Mouse (Mus musculus): ENCODE results near the gene Tet3.

Tet3 gene

DNA sequence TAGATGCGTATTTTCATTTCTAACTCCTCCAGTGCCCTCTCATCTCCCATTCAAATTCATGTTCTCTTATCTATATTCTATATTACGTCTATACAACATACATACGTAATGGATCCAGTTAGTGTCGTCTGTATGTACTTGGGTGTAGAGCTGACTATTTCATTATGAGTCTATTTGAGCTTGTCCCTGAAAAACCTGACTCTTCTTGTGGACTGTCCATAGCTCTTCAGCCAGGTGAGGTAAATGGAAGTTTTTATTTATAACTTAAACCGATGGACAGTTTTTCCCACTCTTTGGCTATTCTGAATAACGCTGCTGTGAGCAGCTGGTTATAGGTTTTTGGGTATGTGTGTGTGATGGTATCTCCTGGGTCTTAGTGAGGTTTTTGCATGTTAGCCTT, 132.1 kb downstream of the Tet3 start:
- no peak for DNase-seq (ENCODE audit: low read depth, low spot score)

DNA sequence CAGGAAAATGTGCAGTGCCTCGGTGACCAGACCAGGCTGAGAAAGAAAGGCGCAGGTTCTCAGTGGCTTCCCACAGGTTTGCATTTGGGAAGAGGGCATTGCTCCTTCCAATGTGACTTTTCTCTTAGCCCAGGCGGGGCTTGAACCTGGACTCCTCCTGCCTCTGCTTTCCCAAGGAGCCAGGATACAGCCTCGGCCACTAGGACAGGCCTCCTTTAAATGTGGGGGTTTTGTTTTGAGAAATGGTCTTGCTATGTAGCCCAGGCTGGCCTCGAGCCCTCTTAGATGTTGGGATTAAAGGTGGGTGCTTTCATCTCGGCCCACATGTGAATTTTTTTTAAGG, 132.5 kb downstream of the Tet3 start:
- DNase-seq (ENCODE audit: low read depth, low spot score) = peak; percentile 81

DNA sequence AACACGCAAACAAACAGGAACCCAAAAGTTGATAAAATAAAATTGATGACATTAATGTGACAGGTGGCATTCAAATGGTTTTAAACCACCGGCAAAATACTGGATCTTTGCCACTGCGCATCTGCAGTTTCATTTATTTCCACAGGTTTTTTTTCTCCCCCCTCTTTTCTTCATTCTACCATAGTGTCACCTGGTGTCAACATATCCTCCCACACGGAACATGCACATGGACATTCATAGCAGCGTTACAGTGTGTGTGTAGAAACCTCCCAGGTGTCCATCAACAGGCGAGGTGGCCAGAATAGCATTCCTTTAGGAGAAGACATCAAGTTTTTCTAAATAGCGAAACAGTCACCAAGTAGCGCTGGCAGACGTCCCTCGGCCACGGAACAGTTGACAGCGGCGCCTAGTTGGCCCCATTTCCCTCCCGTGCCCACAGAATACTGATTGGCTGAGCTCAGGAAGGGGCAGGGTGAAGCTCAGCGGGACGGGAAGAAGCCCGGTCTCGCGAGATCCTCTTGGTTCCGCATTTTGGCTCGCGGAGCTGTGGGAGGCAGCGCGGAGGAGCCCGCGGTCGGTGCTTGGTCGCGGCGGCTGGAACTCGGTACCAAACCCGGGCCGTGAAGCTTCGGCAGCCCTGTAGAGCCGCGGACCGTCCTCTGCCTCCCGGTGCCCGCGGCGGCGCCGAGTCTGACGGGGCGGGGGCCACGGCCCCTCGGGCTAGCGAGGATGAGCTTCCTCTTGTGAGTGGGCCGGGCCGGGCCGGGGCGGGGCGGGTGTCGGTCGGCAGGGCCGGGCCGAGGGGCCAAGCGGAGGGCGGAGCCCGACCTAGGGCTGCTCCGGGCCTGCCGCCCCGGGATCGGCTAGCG, 133.1 kb downstream of the Tet3 start, which contains the start of the genes Mthfd2 and Mob1a:
Gene Mthfd2, minus strand, starts transcription at position 384 of the 869 bp plus-strand sequence.
Gene Mob1a, plus strand, starts transcription at position 492 of the 869 bp plus-strand sequence.
- peak; percentile 98 for DNase-seq (ENCODE audit: low read depth, low spot score)

DNA sequence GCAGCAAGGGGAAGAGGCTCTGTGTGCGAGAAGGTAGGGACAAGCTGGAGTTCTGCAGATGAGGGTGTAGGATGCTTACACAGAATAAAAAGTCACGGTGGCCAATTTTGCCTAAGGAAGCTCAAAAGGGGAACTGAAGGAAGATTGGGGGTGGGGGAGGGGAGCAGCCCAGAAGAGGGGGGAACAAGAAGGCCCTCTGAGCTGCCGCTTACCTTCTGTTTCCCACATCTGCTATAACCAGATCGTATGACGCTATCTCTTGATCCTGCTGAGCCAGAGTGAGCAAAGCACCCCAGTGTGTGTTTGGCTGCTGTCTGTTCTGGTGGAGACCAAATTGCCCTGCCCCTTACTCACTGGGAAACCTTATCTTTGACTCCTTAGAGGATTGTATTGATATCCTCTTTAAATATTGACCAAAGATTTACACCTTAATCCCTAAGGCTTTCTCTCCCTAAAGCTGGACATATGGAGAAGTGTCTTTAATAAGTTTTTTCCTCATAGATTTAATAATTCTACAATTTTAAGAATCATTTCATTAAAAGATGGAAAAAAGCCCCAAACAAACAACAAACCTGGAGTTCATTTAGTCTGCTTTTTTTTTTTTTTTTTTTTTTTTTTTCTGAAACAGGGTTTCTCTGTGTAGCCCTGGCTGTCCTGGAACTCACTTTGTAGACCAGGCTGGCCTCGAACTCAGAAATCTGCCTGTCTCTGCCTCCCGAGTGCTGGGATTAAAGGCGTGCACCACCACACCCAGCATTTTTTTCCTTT, 135.0 kb downstream of the Tet3 start:
- no peak for DNase-seq (ENCODE audit: low read depth, low spot score)

DNA sequence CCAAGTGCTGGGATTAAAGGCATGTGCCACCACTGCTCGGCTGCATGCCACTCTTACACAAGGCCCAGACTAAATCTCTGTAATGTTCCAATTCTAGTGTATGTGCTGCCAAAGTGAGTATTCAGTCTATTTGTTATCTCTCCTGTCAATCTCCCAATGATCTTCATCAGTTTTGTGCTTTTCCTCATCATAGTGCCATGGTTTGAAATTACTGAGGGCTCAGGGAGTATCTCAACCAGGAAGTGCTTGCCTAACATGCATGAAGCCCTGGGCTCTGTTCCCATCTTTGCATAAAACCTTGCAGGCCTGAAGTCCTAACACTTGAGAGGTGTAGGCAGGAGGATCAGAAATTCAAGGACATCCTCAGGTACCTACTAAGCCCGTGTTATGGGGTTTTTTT, 136.1 kb downstream of the Tet3 start:
- DNase-seq (ENCODE audit: low read depth, low spot score) = no peak

DNA sequence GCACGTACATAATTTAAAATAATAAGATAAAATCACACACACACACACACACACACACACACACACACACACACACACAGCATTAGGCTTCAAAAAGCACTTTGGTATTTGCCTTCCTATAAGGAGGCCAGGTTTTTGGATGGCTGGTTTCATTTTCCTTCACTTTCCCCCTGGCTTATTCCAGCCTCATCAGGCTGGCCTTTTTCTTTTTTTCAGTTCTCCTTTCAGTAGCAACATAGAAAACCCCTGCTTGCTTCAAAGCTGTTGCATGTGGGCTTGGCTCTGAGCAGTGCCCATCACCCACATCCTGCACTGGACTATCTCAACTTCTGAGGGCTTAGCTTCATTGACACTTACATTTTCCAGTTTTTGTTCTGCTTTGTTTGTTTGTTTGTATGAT, 137.0 kb downstream of the Tet3 start:
- no peak for DNase-seq (ENCODE audit: low read depth, low spot score)

DNA sequence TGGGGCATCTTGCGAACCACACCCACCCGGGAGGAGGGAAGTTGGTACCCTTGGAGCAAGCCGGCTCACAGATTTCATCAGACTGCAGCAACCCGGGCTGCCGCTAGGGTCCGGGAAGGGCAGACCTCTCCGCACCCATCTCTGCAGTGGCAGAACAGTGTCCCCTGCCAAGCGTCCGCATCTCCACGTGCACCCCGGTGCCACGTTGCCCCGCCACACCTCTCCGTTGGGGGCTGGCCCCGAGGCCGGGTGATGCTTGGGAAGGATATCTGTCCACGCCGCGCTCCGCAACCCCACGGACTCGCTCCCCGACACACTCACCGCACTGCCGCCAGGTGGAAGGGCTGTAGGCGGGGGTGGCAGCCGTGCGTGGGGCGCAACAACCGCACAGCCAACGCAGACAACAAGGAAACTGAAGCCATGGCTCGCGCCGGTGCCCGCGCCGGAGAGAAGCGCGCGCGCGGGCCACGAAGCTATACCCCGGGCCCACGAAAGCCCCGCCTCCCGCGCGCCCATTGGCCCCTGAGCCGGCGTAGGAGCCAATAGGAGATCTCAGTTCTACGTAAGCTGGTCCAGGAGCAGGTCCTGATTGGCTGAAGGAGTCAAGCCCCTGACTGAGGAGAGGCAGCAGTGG, 141.7 kb downstream of the Tet3 start:
- peak; percentile 96 for DNase-seq (ENCODE audit: low read depth, low spot score)

DNA sequence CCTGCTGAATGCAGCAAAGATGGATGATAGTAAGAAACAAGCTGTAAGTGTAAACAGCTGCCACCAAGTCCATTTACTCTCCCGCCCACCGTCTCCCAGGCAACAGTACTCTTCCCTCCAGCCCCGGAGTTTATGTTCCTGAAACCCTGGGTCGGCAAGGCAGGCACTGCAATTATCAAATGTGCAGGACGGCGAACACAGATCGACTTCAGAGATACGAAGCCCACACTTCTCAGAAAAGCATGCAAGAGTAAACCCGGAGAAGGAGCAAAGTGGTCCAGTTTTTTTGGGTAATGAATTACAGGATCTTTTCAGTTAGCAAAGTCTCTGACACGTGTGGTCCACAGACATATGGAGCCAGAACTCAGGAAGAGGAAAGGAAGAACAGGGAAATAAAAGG, 142.9 kb downstream of the Tet3 start:
- peak; percentile 78 for DNase-seq (ENCODE audit: low read depth, low spot score)

DNA sequence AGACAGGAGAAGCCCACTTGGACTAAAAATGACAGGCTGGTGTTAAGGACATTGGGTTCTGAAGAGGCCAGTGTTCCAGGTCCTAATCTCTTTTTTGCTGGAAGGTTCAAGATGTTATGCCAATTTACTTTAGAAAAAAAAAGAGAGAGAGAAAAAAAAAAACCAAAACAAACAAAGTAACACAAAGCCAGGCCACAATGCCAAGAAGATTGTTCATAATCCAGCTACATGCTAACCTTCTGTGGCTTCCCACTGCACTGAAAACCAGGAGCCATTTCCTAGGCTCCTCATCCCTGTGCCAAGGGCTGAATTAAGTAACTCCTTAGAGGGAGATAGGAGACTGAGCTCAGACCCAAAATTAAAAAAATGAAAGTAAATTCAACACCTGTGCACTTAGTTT, 143.6 kb downstream of the Tet3 start:
- peak; percentile 24 for DNase-seq (ENCODE audit: low read depth, low spot score)

DNA sequence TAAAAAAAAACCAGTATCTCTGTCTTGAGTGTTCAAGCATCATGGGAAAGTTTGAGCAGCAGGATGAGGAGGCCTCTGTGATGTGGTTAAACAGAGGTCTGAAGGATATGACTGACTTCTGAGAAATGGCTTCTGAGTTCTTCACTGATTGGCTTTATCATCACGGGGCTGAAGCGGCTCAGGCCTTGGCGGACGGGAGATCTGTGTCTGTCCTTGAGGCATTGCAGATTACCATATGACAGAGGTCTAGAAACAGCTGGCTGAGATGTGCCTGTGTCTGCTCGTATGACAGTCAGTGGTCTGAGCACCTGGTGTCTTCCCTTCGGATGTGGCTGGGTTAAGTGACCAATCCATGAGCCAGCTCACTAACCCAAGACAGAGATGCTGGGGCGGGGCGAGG, 146.4 kb downstream of the Tet3 start:
- DNase-seq (ENCODE audit: low read depth, low spot score) = no peak
